Mouse (Mus musculus) gastrocnemius, postnatal 4 days (tissue): ENCODE results near the gene Stap1. TPM values are rescaled to one million over a fixed set of nuclear protein-coding genes. Genes with fewer than 3 reads are reported as not detected.
A peak's percentile ranks its signal among the peaks of the same experiment; 100 is the strongest.

ENCODE experiments used
- DNase-seq, 2 experiments: peaks; one replicate each; pipeline ENCODE4 v3.0.0; 2021 to 2022; ENCODE audit warnings: low spot score in 2 of 2, mixed read lengths in 2 of 2
- long read RNA-seq, 2 experiments: library from polyadenylated mRNA; stranded (forward); transcript quantifications; one replicate each; pipeline ENCODE4 v2.0.0; 2021
- total RNA-seq, 2 experiments: library from RNA; stranded (reverse); gene quantifications; 2 replicates each; pipeline ENCODE4 v1.2.3; 2021

Stap1 gene
- under 1 TPM; 0.13 to 0.66 TPM for total RNA-seq
- long read RNA-seq, experiment 1: 0 reads
- long read RNA-seq, experiment 2: 0 reads

- no peak for DNase-seq
These were observed at the start of gene Stap1 for GRCm38 (mm10) chr5:86071538-86071937. Gene Stap1 (plus strand): TSS chr5:86071746.

- DNase-seq: no peak
These were observed 41.7 kb upstream of the Stap1 start for GRCm38 (mm10) chr5:86029820-86030219.

GRCm38 (mm10) chr5:86063501-86063900 lies 8.0 kb upstream of the Stap1 start:
- DNase-seq: no peak

- peak; percentile 91 to 98 for DNase-seq
These were observed 6.3 kb upstream of the Stap1 start, which contains the start of gene Cenpc1 for GRCm38 (mm10) chr5:86065101-86065875. Gene Cenpc1 (minus strand): TSS chr5:86065583.

- no peak for DNase-seq
These were observed 5.5 kb upstream of the Stap1 start for GRCm38 (mm10) chr5:86065876-86066550.

GRCm38 (mm10) chr5:86066551-86066929 lies 5.0 kb upstream of the Stap1 start:
- peak; percentile 68 to 80 for DNase-seq

- no peak for DNase-seq
These were observed 3.1 kb upstream of the Stap1 start for GRCm38 (mm10) chr5:86068451-86068850.

- no peak for DNase-seq
These were observed 2.4 kb upstream of the Stap1 start for GRCm38 (mm10) chr5:86069121-86069520.

GRCm38 (mm10) chr5:86072756-86073386 lies 1.3 kb downstream of the Stap1 start:
- DNase-seq: no peak

- DNase-seq: no peak
These were observed 7.3 kb downstream of the Stap1 start for GRCm38 (mm10) chr5:86078720-86079334.

GRCm38 (mm10) chr5:86083987-86084386 lies 12.4 kb downstream of the Stap1 start:
- DNase-seq: no peak

- no peak for DNase-seq
These were observed 13.4 kb downstream of the Stap1 start for GRCm38 (mm10) chr5:86084979-86085378.

GRCm38 (mm10) chr5:86086751-86087150 lies 15.2 kb downstream of the Stap1 start:
- DNase-seq: no peak

- DNase-seq: no peak
These were observed 23.2 kb downstream of the Stap1 start for GRCm38 (mm10) chr5:86094754-86095153.

GRCm38 (mm10) chr5:86098988-86099387 lies 27.4 kb downstream of the Stap1 start:
- DNase-seq: no peak

- no peak for DNase-seq
These were observed 29.1 kb downstream of the Stap1 start for GRCm38 (mm10) chr5:86100621-86101020.

- DNase-seq: no peak
These were observed 30.6 kb downstream of the Stap1 start for GRCm38 (mm10) chr5:86102176-86102575.

GRCm38 (mm10) chr5:86106610-86107009 lies 35.1 kb downstream of the Stap1 start:
- DNase-seq: no peak

GRCm38 (mm10) chr5:86111074-86111473 lies 39.5 kb downstream of the Stap1 start:
- no peak for DNase-seq

GRCm38 (mm10) chr5:86113037-86113436 lies 41.5 kb downstream of the Stap1 start:
- no peak for DNase-seq

- DNase-seq: no peak
These were observed 42.5 kb downstream of the Stap1 start for GRCm38 (mm10) chr5:86113997-86114396.
